Mouse (Mus musculus) embryo, embryonic 11.5 days (tissue): ENCODE data around the gene Tmem161a.
"Not testable (repeated sequence)": the region's sequence is repeated elsewhere in the genome, so short reads cannot be mapped to it uniquely, and the experiment has no call there.

Experiments
- DNase-seq: peaks from one replicate; pipeline ENCODE4 v3.0.0-alpha.2; 2012; ENCODE audit warnings: low read depth, low spot score

Gene Tmem161a

GRCm38 (mm10) chr8:70210538-70210937, 38.4 kb downstream of the Tmem161a start:
- DNase-seq, result no peak

GRCm38 (mm10) chr8:70211275-70211674, 39.1 kb downstream of the Tmem161a start:
- DNase-seq, result no peak

- no peak for DNase-seq
These were observed 39.6 kb downstream of the Tmem161a start for GRCm38 (mm10) chr8:70211726-70212111.

GRCm38 (mm10) chr8:70212112-70213055, 40.2 kb downstream of the Tmem161a start, which contains the start of gene Slc25a42:
TSS of gene Slc25a42 (minus strand) at chr8:70212305.
- peak; percentile 96 for DNase-seq

GRCm38 (mm10) chr8:70214411-70214810, 42.3 kb downstream of the Tmem161a start:
- DNase-seq, result no peak

- no peak for DNase-seq
These were observed 42.9 kb downstream of the Tmem161a start for GRCm38 (mm10) chr8:70215092-70215491.

- not testable (repeated sequence) for DNase-seq
These were observed 44.0 kb downstream of the Tmem161a start for GRCm38 (mm10) chr8:70216161-70216560.

- DNase-seq, result no peak
These were observed 44.4 kb downstream of the Tmem161a start for GRCm38 (mm10) chr8:70216566-70216965.

GRCm38 (mm10) chr8:70217441-70217840, 45.3 kb downstream of the Tmem161a start:
- DNase-seq, result no peak

GRCm38 (mm10) chr8:70219107-70219684, 47.0 kb downstream of the Tmem161a start:
- no peak for DNase-seq

GRCm38 (mm10) chr8:70220236-70220840, 48.2 kb downstream of the Tmem161a start:
- no peak for DNase-seq

GRCm38 (mm10) chr8:70220911-70221310, 48.8 kb downstream of the Tmem161a start:
- no peak for DNase-seq

- DNase-seq, result no peak
These were observed 49.9 kb downstream of the Tmem161a start for GRCm38 (mm10) chr8:70222041-70222440.

GRCm38 (mm10) chr8:70223341-70223740, 51.2 kb downstream of the Tmem161a start:
- DNase-seq, result no peak

GRCm38 (mm10) chr8:70227997-70228396, 55.8 kb downstream of the Tmem161a start:
- DNase-seq, result no peak

- DNase-seq, result no peak
These were observed 58.7 kb downstream of the Tmem161a start for GRCm38 (mm10) chr8:70230837-70231236.
